Mouse (Mus musculus) liver, adult 2 months (tissue): Measurements from ENCODE around the gene Dscaml1. TPM values are rescaled to one million over a fixed set of nuclear protein-coding genes. Genes with fewer than 3 reads are reported as not detected.
A peak's percentile ranks its signal among the peaks of the same experiment; 100 is the strongest.

ENCODE experiments used
- DNase-seq: peaks from one replicate; pipeline ENCODE4 v3.0.0-alpha.2; 2011; ENCODE audit warnings: low read depth, low spot score; ENCODE audit errors: extremely low read depth
- H3K27ac ChIP-seq: fragments of 200-500 bp; replicated peaks from 2 replicates; pipeline ENCODE4 v1.5.1; 2012; ENCODE audit warnings: low read depth, mild to moderate bottlenecking, control low read depth, inconsistent platforms, low read length; ENCODE audit not compliant: insufficient read depth
- H3K27me3 ChIP-seq: fragments of 200-500 bp; 2 replicates; pipeline ENCODE4 v1.6.1; 2012; ENCODE audit warnings: mild to moderate bottlenecking, moderate library complexity, low read length, inconsistent platforms; ENCODE audit not compliant: control insufficient read depth, insufficient read depth
- H3K36me3 ChIP-seq: fragments of 200-500 bp; 2 replicates; pipeline ENCODE4 v1.6.1; 2012; ENCODE audit warnings: low read length, inconsistent platforms; ENCODE audit not compliant: control insufficient read depth, insufficient read depth
- H3K4me1 ChIP-seq: fragments of 200-500 bp; 2 replicates; pipeline ENCODE4 v1.6.1; 2011; ENCODE audit warnings: low read length; ENCODE audit not compliant: control insufficient read depth, insufficient read depth
- H3K4me3 ChIP-seq: fragments of 200-500 bp; 2 replicates; pipeline ENCODE4 v1.5.1; 2011; ENCODE audit warnings: low read depth, mild to moderate bottlenecking, control low read depth, low read length, moderate library complexity; ENCODE audit not compliant: insufficient read depth
- H3K79me2 ChIP-seq: fragments of 200-500 bp; 2 replicates; pipeline ENCODE4 v1.6.1; 2012; ENCODE audit warnings: inconsistent platforms, mild to moderate bottlenecking, low read length, moderate library complexity; ENCODE audit not compliant: control insufficient read depth, insufficient read depth
- H3K9ac ChIP-seq: fragments of 200-500 bp; 2 replicates; pipeline ENCODE4 v1.6.1; 2012; ENCODE audit warnings: low read depth, mild to moderate bottlenecking, control low read depth, inconsistent platforms, low read length
- CTCF ChIP-seq: fragments of 200-500 bp; IDR thresholded peaks from 2 replicates; pipeline ENCODE4 v1.5.1; 2011; ENCODE audit warnings: low read depth, low read length, control low read depth
- POLR2A ChIP-seq: fragments of 200-500 bp; IDR thresholded peaks from 2 replicates; pipeline ENCODE4 v1.6.1; 2011; ENCODE audit warnings: low read length, control low read depth; ENCODE audit not compliant: insufficient read depth; ENCODE audit errors: extremely low read depth
- WGBS: fragments of 180-500 bp; shearing (Covaris S2); methylation state at CpG from one replicate; pipeline ENCODE4 v1.1.7; 2018; 5-methylcytosine and 5-hydroxymethylcytosine counted together
- polyA plus RNA-seq: library from polyadenylated mRNA; depleted of rRNA; stranded (reverse); fragments of >200 nt; gene quantifications from 2 replicates; pipeline ENCODE4 v1.2.3, GENCODE M21; 2012
- total RNA-seq: library from RNA; depleted of rRNA; stranded (reverse); fragments of >200 nt; gene quantifications from 2 replicates; pipeline ENCODE4 v1.2.3, GENCODE M21; 2014

Gene Dscaml1
- total and polyA plus RNA-seq, 2 experiments: 0.09 to 0.13 TPM

DNA sequence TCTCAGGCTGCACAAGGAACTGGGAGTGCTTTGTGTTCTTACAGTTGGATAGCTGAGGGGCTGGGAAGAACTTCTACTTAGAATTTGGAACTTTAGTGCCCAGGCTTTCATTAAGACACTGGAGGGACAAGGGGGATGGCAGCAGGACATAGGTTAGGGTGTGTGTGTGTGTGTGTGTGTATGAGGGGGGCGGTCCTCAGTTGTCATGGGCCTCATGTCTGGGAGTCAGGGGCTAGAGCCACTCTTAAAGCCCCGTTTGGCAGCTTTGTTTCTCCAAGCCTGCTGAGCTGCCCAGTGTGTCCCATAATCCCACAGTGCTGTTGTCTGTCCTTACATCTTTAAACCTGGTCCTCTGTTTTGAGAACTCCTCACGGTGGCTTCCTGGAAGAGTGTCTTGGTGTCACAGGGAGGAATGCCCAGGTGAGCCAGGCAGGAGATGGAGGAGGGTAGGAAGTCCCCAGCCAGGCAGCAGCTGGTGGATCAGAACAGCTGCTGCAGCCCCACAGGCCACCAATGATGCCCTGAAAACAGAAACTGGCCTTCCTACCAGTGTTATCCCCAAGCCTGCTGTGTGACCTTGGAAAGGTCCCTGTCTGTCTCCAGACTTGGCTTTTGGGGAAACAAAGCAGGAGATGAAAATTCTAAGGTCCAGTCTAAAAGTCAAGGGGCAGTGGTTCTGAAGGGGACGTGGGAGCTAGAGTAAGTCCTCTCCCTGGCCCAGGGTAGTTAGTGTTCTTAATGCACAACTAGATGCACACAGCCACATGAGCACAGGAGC, 13.5 kb upstream of the Dscaml1 start:
- WGBS: 82% methylated on average over 4 of the region's 4 CpGs
- Histone ChIP-seq H3K36me3 (no peaks in the 10 kb centered on the region), H3K27me3 (no peaks in the 10 kb centered on the region), H3K27ac (no peak overlapping the region), H3K9ac (no peak overlapping the region), H3K79me2 (no peaks in the 10 kb centered on the region), H3K4me3 (no peak overlapping the region), H3K4me1 (0 out of 2 replicates have a peak, but pooled peaks cover 1% of the 10 kb centered on the region)
- TF ChIP-seq POLR2A (no peak), CTCF (no peak)
- DNase-seq: no peak

DNA sequence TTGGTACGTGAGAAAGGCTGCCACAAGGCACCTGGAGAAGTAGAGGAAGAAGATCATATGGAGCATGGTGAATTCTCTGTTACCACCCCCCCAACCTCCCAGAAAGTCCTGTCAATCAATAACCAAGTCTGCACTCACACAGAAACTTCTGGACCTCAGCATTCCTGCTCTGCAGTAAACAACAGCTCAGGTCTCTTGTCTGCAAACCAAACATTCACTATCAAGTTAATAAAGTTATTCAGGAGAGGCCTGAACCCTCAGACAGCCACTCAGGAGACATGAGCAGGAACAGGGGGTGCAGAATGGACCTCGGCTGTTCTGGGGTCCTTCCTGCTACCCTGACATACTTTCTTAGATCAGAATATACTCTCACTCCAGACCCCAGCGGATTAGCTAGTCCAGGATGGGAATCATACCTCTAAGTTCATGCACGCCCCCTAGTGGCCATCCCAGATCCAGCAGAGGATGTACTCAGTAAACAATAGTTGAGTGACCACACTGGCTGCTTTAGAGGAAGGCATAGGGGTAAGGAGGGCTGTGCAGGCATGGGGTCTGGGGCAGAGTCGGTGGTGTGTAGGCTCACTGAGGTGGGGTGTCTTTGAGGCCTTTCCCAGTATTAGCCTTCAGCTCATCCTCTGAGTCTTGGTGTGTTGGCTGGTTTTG, 12.8 kb upstream of the Dscaml1 start:
- Histone ChIP-seq H3K79me2 (no peaks in the 10 kb centered on the region), H3K36me3 (no peaks in the 10 kb centered on the region), H3K4me3 (no peak overlapping the region), H3K27ac (no peak overlapping the region), H3K4me1 (0 out of 2 replicates have a peak, but pooled peaks cover 1% of the 10 kb centered on the region), H3K27me3 (no peaks in the 10 kb centered on the region), H3K9ac (no peak overlapping the region)
- TF ChIP-seq CTCF (peak; percentile 51), POLR2A (no peak)
- DNase-seq: no peak
- 63% methylated on average over 5 of the region's 5 CpGs for WGBS

DNA sequence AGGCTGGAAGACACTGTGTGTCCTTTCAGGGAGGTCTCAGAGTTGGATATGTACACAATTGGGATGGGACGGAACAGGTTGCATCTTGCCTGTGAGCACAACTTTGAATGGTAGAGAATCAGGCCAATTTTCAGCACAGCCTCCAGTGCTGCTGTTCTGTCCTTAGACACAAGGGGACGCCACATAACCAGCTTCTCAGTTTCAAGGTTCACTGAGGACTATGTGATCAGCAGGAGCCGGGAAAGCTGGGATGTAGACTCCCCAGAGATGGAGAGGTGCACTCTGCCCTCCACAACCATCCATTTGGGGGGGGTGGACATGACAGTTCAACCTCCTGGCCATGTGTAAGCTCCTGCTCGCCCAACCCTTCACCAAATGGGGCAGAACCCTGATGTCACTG, 10.5 kb upstream of the Dscaml1 start:
- Histone ChIP-seq H3K79me2 (no peaks in the 10 kb centered on the region), H3K4me1 (0 out of 2 replicates have a peak, but pooled peaks cover 1% of the 10 kb centered on the region), H3K9ac (no peak overlapping the region), H3K4me3 (no peak overlapping the region), H3K27me3 (no peaks in the 10 kb centered on the region), H3K27ac (no peak overlapping the region), H3K36me3 (no peaks in the 10 kb centered on the region)
- 63% methylated on average over 4 of the region's 4 CpGs for WGBS
- TF ChIP-seq POLR2A (no peak), CTCF (peak; percentile 19; the same call in 1 of the 2 replicates)
- DNase-seq: no peak

DNA sequence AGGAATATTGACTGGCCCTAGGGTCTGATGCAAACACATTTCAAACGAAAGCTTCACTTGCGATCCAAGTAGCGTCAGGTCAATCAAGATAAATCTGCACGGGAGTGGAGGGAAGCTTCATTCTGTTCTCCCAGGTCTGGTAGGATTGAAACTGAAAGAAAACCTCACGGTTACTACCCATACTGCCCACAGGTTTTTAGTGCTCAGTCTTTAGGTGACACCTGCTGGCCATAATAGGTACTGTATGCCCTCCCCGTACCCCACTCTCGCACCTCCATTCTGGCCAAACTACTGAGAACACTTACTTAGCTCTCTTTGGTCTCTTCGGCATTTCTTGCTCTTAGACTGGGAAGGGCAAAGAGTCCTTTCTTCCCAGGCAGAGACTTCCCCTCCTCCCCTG, 9.2 kb upstream of the Dscaml1 start:
- no peak overlapping the region for H3K27ac ChIP-seq
- TF ChIP-seq POLR2A (no peak), CTCF (peak; percentile 70)
- no peaks in the 10 kb centered on the region for H3K36me3 ChIP-seq
- DNase-seq: peak; percentile 64
- peak overlapping the region; percentile 53 for H3K4me3 ChIP-seq
- no peaks in the 10 kb centered on the region for H3K79me2 ChIP-seq
- H3K27me3 ChIP-seq: no peaks in the 10 kb centered on the region
- H3K9ac ChIP-seq: peak overlapping the region; percentile 65; the same call in 1 of the 2 replicates
- WGBS: 7% methylated on average over 8 of the region's 8 CpGs
- 0 out of 2 replicates have a peak, but pooled peaks cover 1% of the 10 kb centered on the region for H3K4me1 ChIP-seq

DNA sequence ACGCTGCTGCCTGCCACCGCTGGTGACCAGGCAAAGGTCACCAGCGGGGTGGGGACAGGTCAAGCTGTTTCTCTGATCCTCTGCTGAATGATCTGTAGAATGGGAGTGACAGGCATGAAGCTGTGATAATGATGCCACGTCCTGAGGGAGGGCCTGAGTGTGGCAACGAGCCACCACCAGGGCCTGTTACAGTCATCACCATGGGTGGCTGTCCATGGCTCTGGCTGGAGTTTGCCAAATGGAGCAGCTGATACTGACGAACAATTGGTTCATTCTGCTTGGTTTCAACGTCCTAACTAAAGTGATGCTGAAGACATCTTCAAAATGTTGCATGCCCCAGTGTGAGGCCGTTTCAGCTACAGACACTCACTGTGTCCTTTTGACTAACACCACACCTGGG, 8.2 kb upstream of the Dscaml1 start:
- no peak for TF ChIP-seq POLR2A
- no peak for TF ChIP-seq CTCF
- no peak for DNase-seq
- 50% methylated on average over 8 of the region's 8 CpGs for WGBS
- no peak overlapping the region for H3K4me3 ChIP-seq
- H3K9ac ChIP-seq: no peak overlapping the region
- no peaks in the 10 kb centered on the region for H3K27me3 ChIP-seq
- no peaks in the 10 kb centered on the region for H3K36me3 ChIP-seq
- H3K27ac ChIP-seq: no peak overlapping the region
- H3K79me2 ChIP-seq: no peaks in the 10 kb centered on the region
- 0 out of 2 replicates have a peak, but pooled peaks cover 1% of the 10 kb centered on the region for H3K4me1 ChIP-seq
